Mouse (Mus musculus): Measurements from ENCODE around the gene Olah. TPM values are rescaled to one million over a fixed set of nuclear protein-coding genes. Genes with fewer than 3 reads are reported as not detected.

Gene Olah
- polyA plus RNA-seq, 1 experiment from 2014 or later, result not detected

GRCm38 (mm10) chr2:3422548-3422947 lies 25.5 kb upstream of the Olah start, which contains the start of gene Meig1:
Meig1 (minus strand) TSS chr2:3422648.
- WGBS, result 69% methylated on average over 3 of the region's 3 CpGs
- Histone ChIP-seq H3K9me3 (ENCODE audit: control insufficient read depth, low read length) (no peaks in the 10 kb centered on the region), H3K9ac (ENCODE audit: low read depth, low read length) (no peak within 1 kb of the TSS), H3K36me3 (ENCODE audit: control insufficient read depth, insufficient read depth, low read length) (no peaks in the 10 kb centered on the region), H3K4me2 (ENCODE audit: low read depth, low read length) (peak within 1 kb of the TSS; percentile 92; the same call in 1 of the 2 replicates), H3K27ac (replicated peaks; ENCODE audit: low read depth, low read length) (no peak within 1 kb of the TSS), H3K4me3 (ENCODE audit: low read depth, low read length) (no peak within 1 kb of the TSS), H3K27me3 (replicated peaks; ENCODE audit: control insufficient read depth, insufficient read depth, low read length) (no peaks in the 10 kb centered on the region; the same call in 1 of the 2 replicates), H3K4me1 (ENCODE audit: control insufficient read depth, insufficient read depth, low read length) (0 out of 2 replicates have a peak, but pooled peaks cover 2% of the 10 kb centered on the region)
- DNase-seq (ENCODE audit: low spot score), result no peak
- ATAC-seq (ENCODE audit: low read depth), result no peak

DNA sequence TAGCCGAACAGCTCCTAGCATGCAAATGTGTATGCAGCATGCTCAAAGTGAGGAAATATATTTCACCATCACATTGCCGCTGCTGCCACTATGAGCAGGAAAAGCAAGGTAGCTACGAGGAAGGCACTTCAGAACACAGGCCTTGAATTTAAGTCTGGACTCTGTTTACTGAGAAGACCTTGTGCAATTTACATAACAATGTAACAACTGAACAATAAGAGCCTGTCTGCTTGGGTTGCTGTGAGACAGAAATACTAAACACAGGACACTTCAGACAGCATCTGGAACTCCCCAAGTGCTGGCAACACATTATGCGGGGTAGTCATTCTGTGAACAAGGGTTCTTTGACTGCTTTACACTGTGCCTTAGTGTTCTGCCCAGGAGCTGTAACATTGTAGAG lies 23.1 kb upstream of the Olah start:
- no peak for DNase-seq (ENCODE audit: low spot score)
- no peak overlapping the region for H3K9ac ChIP-seq (ENCODE audit: low read depth, low read length)

DNA sequence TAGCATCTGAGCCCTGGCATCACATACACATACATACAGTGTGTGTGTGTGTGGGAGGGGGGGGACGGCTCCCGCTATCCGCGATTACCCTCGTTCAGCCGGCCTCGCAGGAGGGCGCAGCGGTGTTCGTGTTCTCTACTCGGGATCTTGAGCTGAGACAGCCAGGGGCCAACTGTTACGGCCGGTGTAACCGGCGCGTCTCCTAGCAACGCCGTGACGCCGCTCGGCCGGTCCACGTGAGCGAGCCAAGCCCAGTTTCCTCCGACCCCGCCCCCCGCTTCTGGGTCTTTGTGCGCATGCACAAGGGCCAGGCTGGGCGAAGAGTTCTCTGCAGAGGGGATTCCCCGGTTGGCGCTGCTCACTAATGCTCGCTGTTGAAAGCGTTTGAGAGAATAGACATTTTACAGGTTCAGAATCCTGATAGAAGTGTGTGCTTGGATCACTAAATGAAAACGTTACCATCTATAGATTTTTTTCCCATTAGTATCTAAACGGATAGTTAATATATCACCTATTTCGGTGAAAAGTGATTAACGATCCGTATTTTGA lies 21.9 kb upstream of the Olah start:
- ATAC-seq (ENCODE audit: low read depth), result peak; percentile 94
- H3K4me2 ChIP-seq (ENCODE audit: low read depth, low read length), result peak overlapping the region; percentile 55
- DNase-seq (ENCODE audit: low spot score), result peak; percentile 96
- H3K27me3 ChIP-seq (replicated peaks; ENCODE audit: control insufficient read depth, insufficient read depth, low read length), result no peaks in the 10 kb centered on the region; the same call in 1 of the 2 replicates
- peak overlapping the region; percentile 27 for H3K9ac ChIP-seq (ENCODE audit: low read depth, low read length)
- no peaks in the 10 kb centered on the region for H3K4me1 ChIP-seq (ENCODE audit: control insufficient read depth, insufficient read depth, low read length)
- H3K27ac ChIP-seq (replicated peaks; ENCODE audit: low read depth, low read length), result no peak overlapping the region
- no peaks in the 10 kb centered on the region for H3K9me3 ChIP-seq (ENCODE audit: control insufficient read depth, low read length)
- WGBS, result 2% methylated on average over 38 of the region's 38 CpGs
- H3K4me3 ChIP-seq (ENCODE audit: low read depth, low read length), result peak overlapping the region; percentile 46
- H3K36me3 ChIP-seq (ENCODE audit: control insufficient read depth, insufficient read depth, low read length), result no peaks in the 10 kb centered on the region

More for the DNA sequence above, 23.1 kb upstream of the Olah start:
- no peaks in the 10 kb centered on the region for H3K9me3 ChIP-seq (ENCODE audit: control insufficient read depth, low read length)
- 0 out of 2 replicates have a peak, but pooled peaks cover 2% of the 10 kb centered on the region for H3K4me1 ChIP-seq (ENCODE audit: control insufficient read depth, insufficient read depth, low read length)
- no peak overlapping the region for H3K4me3 ChIP-seq (ENCODE audit: low read depth, low read length)
- H3K27me3 ChIP-seq (replicated peaks; ENCODE audit: control insufficient read depth, insufficient read depth, low read length), result no peaks in the 10 kb centered on the region; the same call in 1 of the 2 replicates
- H3K27ac ChIP-seq (replicated peaks; ENCODE audit: low read depth, low read length), result no peak overlapping the region
- H3K4me2 ChIP-seq (ENCODE audit: low read depth, low read length), result no peak overlapping the region
- WGBS, result 47% methylated on average over 4 of the region's 4 CpGs
- no peaks in the 10 kb centered on the region for H3K36me3 ChIP-seq (ENCODE audit: control insufficient read depth, insufficient read depth, low read length)
- no peak for ATAC-seq (ENCODE audit: low read depth)

- Histone ChIP-seq H3K4me1 (ENCODE audit: control insufficient read depth, insufficient read depth, low read length) (no peaks in the 10 kb centered on the region), H3K4me2 (ENCODE audit: low read depth, low read length) (no peak overlapping the region), H3K9ac (ENCODE audit: low read depth, low read length) (no peak overlapping the region), H3K36me3 (ENCODE audit: control insufficient read depth, insufficient read depth, low read length) (no peaks in the 10 kb centered on the region), H3K27me3 (replicated peaks; ENCODE audit: control insufficient read depth, insufficient read depth, low read length) (no peaks in the 10 kb centered on the region; the same call in 1 of the 2 replicates), H3K9me3 (ENCODE audit: control insufficient read depth, low read length) (no peaks in the 10 kb centered on the region), H3K27ac (replicated peaks; ENCODE audit: low read depth, low read length) (no peak overlapping the region), H3K4me3 (ENCODE audit: low read depth, low read length) (no peak overlapping the region)
- no peak for DNase-seq (ENCODE audit: low spot score)
- no peak for ATAC-seq (ENCODE audit: low read depth)
- WGBS, result 23% methylated on average over 1 of the region's 1 CpGs
These were observed 18.7 kb upstream of the Olah start for GRCm38 (mm10) chr2:3415676-3416075.

- no peaks in the 10 kb centered on the region for H3K36me3 ChIP-seq (ENCODE audit: control insufficient read depth, insufficient read depth, low read length)
- DNase-seq (ENCODE audit: low spot score) (peak; percentile 51), ATAC-seq (ENCODE audit: low read depth) (no peak)
- no peaks in the 10 kb centered on the region for H3K4me1 ChIP-seq (ENCODE audit: control insufficient read depth, insufficient read depth, low read length)
- H3K9ac ChIP-seq (ENCODE audit: low read depth, low read length), result no peak overlapping the region
- H3K4me2 ChIP-seq (ENCODE audit: low read depth, low read length), result no peak overlapping the region
- H3K27me3 ChIP-seq (replicated peaks; ENCODE audit: control insufficient read depth, insufficient read depth, low read length), result no peaks in the 10 kb centered on the region; the same call in 1 of the 2 replicates
- no peak overlapping the region for H3K27ac ChIP-seq (replicated peaks; ENCODE audit: low read depth, low read length)
- H3K4me3 ChIP-seq (ENCODE audit: low read depth, low read length), result no peak overlapping the region
- H3K9me3 ChIP-seq (ENCODE audit: control insufficient read depth, low read length), result no peaks in the 10 kb centered on the region
- WGBS, result 36% methylated on average over 4 of the region's 4 CpGs
These were observed 17.2 kb upstream of the Olah start for GRCm38 (mm10) chr2:3414241-3414640.

DNA sequence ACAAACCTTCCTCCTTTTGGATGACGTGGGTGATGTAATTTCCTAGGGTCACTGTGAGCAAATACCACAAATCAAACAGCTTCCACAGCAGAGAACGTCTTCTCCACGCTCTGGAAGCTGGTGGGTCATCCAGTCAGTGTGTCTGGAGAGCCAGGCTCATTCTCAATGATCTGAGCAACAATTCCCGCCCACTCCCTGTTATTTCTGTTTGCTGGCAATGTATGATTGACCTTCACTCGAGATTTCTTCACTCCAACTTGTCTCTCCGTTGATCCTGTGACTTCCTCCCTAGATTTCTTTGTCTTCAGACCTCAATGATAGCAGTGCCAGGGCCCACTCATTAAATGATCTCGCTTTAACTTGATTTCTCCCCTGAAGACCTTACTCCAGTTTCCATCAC lies 10.7 kb upstream of the Olah start:
- no peaks in the 10 kb centered on the region for H3K36me3 ChIP-seq (ENCODE audit: control insufficient read depth, insufficient read depth, low read length)
- H3K4me2 ChIP-seq (ENCODE audit: low read depth, low read length), result no peak overlapping the region
- WGBS, result 86% methylated on average over 7 of the region's 7 CpGs
- H3K27me3 ChIP-seq (replicated peaks; ENCODE audit: control insufficient read depth, insufficient read depth, low read length), result no peaks in the 10 kb centered on the region
- H3K9ac ChIP-seq (ENCODE audit: low read depth, low read length), result no peak overlapping the region
- DNase-seq (ENCODE audit: low spot score) (no peak), ATAC-seq (ENCODE audit: low read depth) (no peak)
- no peaks in the 10 kb centered on the region for H3K9me3 ChIP-seq (ENCODE audit: control insufficient read depth, low read length)
- no peak overlapping the region for H3K27ac ChIP-seq (replicated peaks; ENCODE audit: low read depth, low read length)
- no peak overlapping the region for H3K4me3 ChIP-seq (ENCODE audit: low read depth, low read length)
- H3K4me1 ChIP-seq (ENCODE audit: control insufficient read depth, insufficient read depth, low read length), result no peaks in the 10 kb centered on the region

DNA sequence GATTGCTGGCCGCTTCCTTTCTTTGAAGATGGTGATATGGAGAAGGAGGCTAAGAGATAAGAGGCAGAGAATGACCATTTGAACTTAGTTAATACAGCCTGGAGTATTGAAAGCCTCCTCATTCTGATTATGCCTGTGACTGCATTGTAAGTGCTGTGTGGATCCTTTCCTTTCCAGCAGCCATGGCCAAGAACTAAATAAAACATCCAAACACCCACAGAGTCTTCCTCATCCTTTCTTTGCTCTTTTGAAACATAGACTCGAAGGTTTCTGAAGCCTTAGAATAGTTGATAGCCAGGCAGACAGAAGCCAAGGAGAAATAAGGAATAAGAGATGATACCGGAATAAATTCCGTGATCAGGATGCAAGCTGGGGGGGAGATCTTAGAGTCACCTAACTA lies 9.0 kb upstream of the Olah start:
- Histone ChIP-seq H3K27ac (replicated peaks; ENCODE audit: low read depth, low read length) (no peak overlapping the region), H3K27me3 (replicated peaks; ENCODE audit: control insufficient read depth, insufficient read depth, low read length) (no peaks in the 10 kb centered on the region), H3K9me3 (ENCODE audit: control insufficient read depth, low read length) (no peaks in the 10 kb centered on the region), H3K9ac (ENCODE audit: low read depth, low read length) (no peak overlapping the region), H3K4me2 (ENCODE audit: low read depth, low read length) (no peak overlapping the region), H3K4me1 (ENCODE audit: control insufficient read depth, insufficient read depth, low read length) (no peaks in the 10 kb centered on the region), H3K36me3 (ENCODE audit: control insufficient read depth, insufficient read depth, low read length) (no peaks in the 10 kb centered on the region), H3K4me3 (ENCODE audit: low read depth, low read length) (no peak overlapping the region)
- DNase-seq (ENCODE audit: low spot score) (no peak), ATAC-seq (ENCODE audit: low read depth) (no peak)
- WGBS, result 75% methylated on average over 4 of the region's 4 CpGs

DNA sequence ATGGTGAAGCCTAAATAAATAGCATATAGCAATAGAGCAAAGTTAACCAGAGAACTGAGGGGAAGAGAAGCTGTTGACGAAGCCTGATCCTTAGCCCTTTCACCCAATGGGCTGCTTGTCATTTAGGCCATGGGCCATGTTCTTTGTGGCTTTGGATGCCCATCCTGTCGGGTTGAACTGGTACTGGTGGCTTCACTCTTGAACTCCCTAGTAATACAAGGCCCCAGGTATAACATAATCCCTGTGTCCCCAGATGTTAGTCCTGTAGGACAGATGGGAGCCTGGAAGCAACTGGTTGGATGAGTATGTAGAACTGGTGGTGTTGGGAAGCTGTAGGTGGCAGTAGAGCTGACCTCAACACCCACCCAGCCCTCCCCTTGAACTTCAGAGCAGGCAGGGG lies 5.1 kb downstream of the Olah start:
- Histone ChIP-seq H3K4me2 (ENCODE audit: low read depth, low read length) (no peak overlapping the region), H3K4me1 (ENCODE audit: control insufficient read depth, insufficient read depth, low read length) (no peaks in the 10 kb centered on the region), H3K9me3 (ENCODE audit: control insufficient read depth, low read length) (no peaks in the 10 kb centered on the region), H3K27ac (replicated peaks; ENCODE audit: low read depth, low read length) (no peak overlapping the region), H3K4me3 (ENCODE audit: low read depth, low read length) (no peak overlapping the region), H3K27me3 (replicated peaks; ENCODE audit: control insufficient read depth, insufficient read depth, low read length) (no peaks in the 10 kb centered on the region), H3K9ac (ENCODE audit: low read depth, low read length) (no peak overlapping the region), H3K36me3 (ENCODE audit: control insufficient read depth, insufficient read depth, low read length) (no peaks in the 10 kb centered on the region)
- DNase-seq (ENCODE audit: low spot score) (no peak), ATAC-seq (ENCODE audit: low read depth) (no peak)
- 83% methylated on average over 2 of the region's 2 CpGs for WGBS

Measured in embryonic facial prominence, embryonic 14.5 days (tissue).